Mouse (Mus musculus) stomach, postnatal 0 days (tissue): ENCODE measurements around the gene Paxx.

Experiments
- CTCF ChIP-seq: IDR thresholded peaks from 2 replicates; pipeline ENCODE4 v1.5.1; 2016; ENCODE audit warnings: antibody characterized with exemption, low read depth, mild to moderate bottlenecking, moderate library complexity
- EP300 ChIP-seq: optimal IDR thresholded peaks from 2 replicates; pipeline ENCODE3; 2016; ENCODE audit warnings: antibody characterized with exemption

GRCm38 (mm10) chr2:25500576-25501405 lies 39.9 kb upstream of the Paxx start, which contains the start of gene Fbxw5:
- no peak for TF ChIP-seq EP300
- no peak for TF ChIP-seq CTCF
